Comparison of ENCODE assay signal across 26 mouse cellular contexts in genomic region chr5:99511081-99511480, GRCm38 (mm10).
DNase-seq lines count a peak whose midpoint lies in the region; ATAC-seq and TF ChIP-seq lines count a peak whose summit lies in the region.
"Had no signal": no experiment of that assay in that cellular context is flagged by ENCODE, and none has a peak within 500 bp of the region (broad histone marks: within the 10 kb centered on the region; RNA-seq: fewer than 3 reads in every experiment).

No protein-coding gene starts in this region.

- no peaks in the 10 kb centered on the region for H3K79me2 ChIP-seq in liver, adult 2 months (ENCODE audit: control insufficient read depth, insufficient read depth, low read length)

- no peak overlapping the region for H3K4me3 ChIP-seq in liver, adult 2 months (ENCODE audit: insufficient read depth, low read depth, low read length)
- H3K4me3 ChIP-seq in embryonic facial prominence, embryonic 13.5 days, result no peak overlapping the region
- H3K4me3 ChIP-seq: embryonic facial prominence, embryonic 15.5 days; erythroblast, embryonic 14.5 days; forebrain, embryonic 10.5 days; heart, embryonic 10.5 days; hindbrain, embryonic 12.5 days had no signal

- TF ChIP-seq POLR2A in liver, adult 2 months (IDR thresholded peaks at IDR 0.05; ENCODE audit: extremely low read depth, insufficient read depth, low read length), result no peak

- 76% methylated on average over 11 of the region's 11 CpGs for WGBS in liver, adult 2 months
- 16% methylated on average over 11 of the region's 11 CpGs for WGBS in embryonic facial prominence, embryonic 13.5 days

- TF ChIP-seq CTCF in liver, adult 2 months (IDR thresholded peaks at IDR 0.05; ENCODE audit: low read depth, low read length), result no peak

- H3K9me3 ChIP-seq in embryonic facial prominence, embryonic 13.5 days, result no peaks in the 10 kb centered on the region
- H3K9me3 ChIP-seq: embryonic facial prominence, embryonic 15.5 days; forebrain, embryonic 10.5 days; heart, embryonic 10.5 days; hindbrain, embryonic 12.5 days had no signal

- H3K27ac ChIP-seq in liver, adult 2 months (replicated peaks; ENCODE audit: insufficient read depth, low read depth, low read length), result no peak overlapping the region
- H3K27ac ChIP-seq in embryonic facial prominence, embryonic 13.5 days, result no peak overlapping the region
- H3K27ac ChIP-seq: embryonic facial prominence, embryonic 15.5 days; forebrain, embryonic 10.5 days; heart, embryonic 10.5 days; hindbrain, embryonic 12.5 days had no signal

- H3K36me3 ChIP-seq in liver, adult 2 months (ENCODE audit: control insufficient read depth, insufficient read depth, low read length), result no peaks in the 10 kb centered on the region
- H3K36me3 ChIP-seq in embryonic facial prominence, embryonic 13.5 days, result no peaks in the 10 kb centered on the region
- H3K36me3 ChIP-seq: embryonic facial prominence, embryonic 15.5 days; forebrain, embryonic 10.5 days; G1E; heart, embryonic 10.5 days; hindbrain, embryonic 12.5 days had no signal

- peak overlapping the region; percentile 26; the same call in 1 of the 2 replicates for H3K4me2 ChIP-seq in embryonic facial prominence, embryonic 13.5 days
- H3K4me2 ChIP-seq: embryonic facial prominence, embryonic 15.5 days; hindbrain, embryonic 12.5 days had no signal

- ATAC-seq in embryonic facial prominence, embryonic 13.5 days (ENCODE audit: insufficient number of reproducible peaks, insufficient read depth, low FRiP score, low TSS enrichment, low read depth), result no peak
- ATAC-seq in megakaryocyte-erythroid progenitor cell, adult 5-6 weeks (replicated peaks; ENCODE audit: low FRiP score, low TSS enrichment, poor library complexity, severe bottlenecking), result no peak
- ATAC-seq: CD4-positive, CD25-positive, alpha-beta regulatory T cell, adult 4 months; hindbrain, embryonic 16.5 days; inflammation-experienced regulatory T-cells, adult 6 months had no signal

- no peak overlapping the region for H3K9ac ChIP-seq in liver, adult 2 months (ENCODE audit: low read depth, low read length)
- H3K9ac ChIP-seq in embryonic facial prominence, embryonic 13.5 days, result no peak overlapping the region
- H3K9ac ChIP-seq: embryonic facial prominence, embryonic 15.5 days; hindbrain, embryonic 12.5 days had no signal

- DNase-seq in embryo, embryonic 11 days, result peak; percentile 34
- DNase-seq in embryo, embryonic 10.5 days (ENCODE audit: low spot score), result no peak
- DNase-seq in liver, adult 2 months (ENCODE audit: extremely low read depth, low read depth, low spot score), result peak; percentile 15
- DNase-seq in liver, result no peak
- DNase-seq in yolk sac, embryonic 10.5 days (ENCODE audit: low spot score), result no peak
- DNase-seq: adrenal gland, adult 8-10 months; adrenal gland, postnatal 36 days; B cell, adult 2 months; cerebellum, adult 11 months; cerebellum, adult 8-10 months; cerebellum, postnatal 14 days; gastrocnemius, postnatal 10 days; heart, adult 18-20 months; heart, postnatal 10 days; heart, postnatal 4 days had no signal

- peaks cover 2% of the 10 kb centered on the region for H3K4me1 ChIP-seq in liver, adult 2 months (ENCODE audit: control insufficient read depth, insufficient read depth, low read length)
- H3K4me1 ChIP-seq in embryonic facial prominence, embryonic 13.5 days, result peaks cover 4% of the 10 kb centered on the region; the same call in 1 of the 2 replicates
- H3K4me1 ChIP-seq: embryonic facial prominence, embryonic 15.5 days had no signal

- H3K27me3 ChIP-seq in liver, adult 2 months (ENCODE audit: control insufficient read depth, insufficient read depth, low read length), result no peaks in the 10 kb centered on the region
- H3K27me3 ChIP-seq in embryonic facial prominence, embryonic 13.5 days, result no peaks in the 10 kb centered on the region
- H3K27me3 ChIP-seq: embryonic facial prominence, embryonic 15.5 days; hindbrain, embryonic 12.5 days had no signal

Comparison
In these comparisons a context has a peak if more than half of its experiments do, and no peak if none do; other contexts are left out.
1. DNase-seq: peak in embryo, embryonic 11 days (single experiment) and liver, adult 2 months (single experiment); none in embryo, embryonic 10.5 days (single experiment), liver (single experiment) and yolk sac, embryonic 10.5 days (single experiment).